Mouse (Mus musculus) olfactory bulb, adult 2 months (tissue): ENCODE data around the gene Tcf12.

Experiments used
- CTCF ChIP-seq: fragments of 200-500 bp; IDR thresholded peaks from 2 replicates; pipeline ENCODE4 v1.5.1; 2012; ENCODE audit warnings: low read depth, mild to moderate bottlenecking, low read length, moderate library complexity; ENCODE audit not compliant: insufficient read depth
- POLR2A ChIP-seq: fragments of 200-500 bp; IDR thresholded peaks from 2 replicates; pipeline ENCODE4 v1.6.1; 2012; ENCODE audit warnings: mild to moderate bottlenecking, low read depth, low read length, moderate library complexity; ENCODE audit not compliant: insufficient read depth

- no peak for TF ChIP-seq POLR2A
- TF ChIP-seq CTCF, result no peak
Observed at GRCm38 (mm10) chr9:72132728-72133088, 21.0 kb upstream of the Tcf12 start.
